Mouse (Mus musculus) layer of hippocampus, postnatal 10 days (tissue): ENCODE data around the gene Rdx. TPM values are rescaled to one million over a fixed set of nuclear protein-coding genes. Genes with fewer than 3 reads are reported as not detected.

ENCODE experiments used
- DNase-seq, 2 experiments: peaks; one replicate each; pipeline ENCODE4 v3.0.0; 2021; ENCODE audit warnings: low spot score in 2 of 2
- long read RNA-seq: library from polyadenylated mRNA; stranded (forward); transcript quantifications from one replicate; pipeline ENCODE4 v2.0.0, GENCODE M21; 2023
- total RNA-seq, 2 experiments: library from RNA; stranded (reverse); gene quantifications; 2 replicates each; pipeline ENCODE4 v1.2.3; 2021

The Rdx gene
- total RNA-seq = 10 to 100 TPM; 64.3 to 66.6 TPM
- long read RNA-seq, full-length matches to known transcripts = 24 of 60 reads
- long read RNA-seq, partial matches to known transcripts = 11 of 60 reads
- long read RNA-seq, other reads (novel, unspliced or antisense) = 25 of 60 reads

DNA sequence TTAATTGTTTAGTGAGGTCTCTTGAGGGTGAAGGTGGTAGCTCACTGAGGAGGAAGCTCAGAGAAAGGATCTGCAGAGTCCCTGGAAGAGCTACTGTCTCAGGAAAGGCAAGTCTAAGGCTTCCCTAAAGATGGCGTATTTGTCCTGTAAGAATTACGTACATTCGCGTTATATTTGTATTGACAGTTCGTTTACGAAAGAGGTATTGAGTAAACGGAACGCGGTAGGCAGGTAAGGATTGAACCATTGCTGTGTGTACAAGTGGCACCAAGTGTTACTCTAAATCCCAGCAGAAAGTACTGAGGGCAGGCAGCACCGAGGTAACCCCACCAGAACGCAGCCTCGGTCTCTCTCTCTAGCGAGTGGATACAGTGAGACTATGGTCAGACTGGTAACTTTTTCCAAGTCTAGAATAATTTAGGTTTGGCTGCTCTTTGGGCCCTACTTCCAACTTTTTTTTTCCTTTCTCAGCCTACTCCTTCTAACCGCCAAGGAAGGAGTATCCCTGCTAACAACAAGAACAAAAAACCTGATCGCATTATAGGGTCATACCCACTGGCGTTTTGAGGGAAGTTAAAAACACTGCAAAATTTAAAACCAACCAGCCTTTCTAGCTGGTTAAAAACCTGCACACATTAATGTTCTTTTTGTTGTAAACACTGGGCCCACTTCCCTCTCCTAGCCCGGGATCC lies at the start of gene Rdx:
Gene Rdx (plus strand): TSS at position 45 of the 692 bp plus-strand sequence.
- peak; percentile 8 to 22 for DNase-seq

DNA sequence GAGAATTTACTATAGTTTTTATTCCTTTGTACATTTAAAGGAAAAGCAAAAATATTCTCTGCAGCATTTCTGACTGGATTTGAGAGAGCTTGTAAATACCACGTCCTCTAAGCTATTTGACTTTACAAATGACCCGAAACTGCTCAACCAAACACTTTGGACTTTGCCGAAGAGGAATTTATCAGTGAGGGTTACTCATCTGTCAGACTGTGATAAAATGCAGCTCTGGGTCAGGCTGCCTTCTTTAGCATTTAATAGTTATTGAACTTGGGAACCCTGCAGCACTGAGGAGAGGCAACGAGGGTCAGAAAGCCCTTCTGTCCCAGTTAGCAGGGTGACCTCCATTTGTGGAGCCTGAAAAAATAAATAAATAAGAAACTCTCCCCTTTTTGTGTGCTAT lies 43.5 kb upstream of the Rdx start:
- DNase-seq = no peak

DNA sequence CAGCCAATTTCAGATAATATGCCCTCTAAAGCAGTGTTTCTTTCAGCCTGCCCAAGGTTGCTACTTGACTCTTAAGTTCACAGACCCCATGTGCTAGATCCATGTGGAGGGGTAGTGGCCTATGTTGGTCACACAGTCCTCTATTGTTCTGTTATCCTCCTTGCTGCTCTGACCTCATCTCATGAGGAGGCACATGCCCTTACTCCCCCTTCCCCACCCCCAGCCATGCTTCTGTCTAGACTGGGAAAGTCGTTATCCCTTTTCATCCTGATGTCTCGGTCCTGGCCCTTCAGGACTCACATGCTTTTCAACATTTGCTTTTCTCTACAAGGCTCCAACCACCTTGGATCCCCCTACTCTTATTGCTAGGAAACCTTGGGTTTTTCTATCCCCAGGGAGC lies 39.6 kb upstream of the Rdx start:
- DNase-seq = no peak

DNA sequence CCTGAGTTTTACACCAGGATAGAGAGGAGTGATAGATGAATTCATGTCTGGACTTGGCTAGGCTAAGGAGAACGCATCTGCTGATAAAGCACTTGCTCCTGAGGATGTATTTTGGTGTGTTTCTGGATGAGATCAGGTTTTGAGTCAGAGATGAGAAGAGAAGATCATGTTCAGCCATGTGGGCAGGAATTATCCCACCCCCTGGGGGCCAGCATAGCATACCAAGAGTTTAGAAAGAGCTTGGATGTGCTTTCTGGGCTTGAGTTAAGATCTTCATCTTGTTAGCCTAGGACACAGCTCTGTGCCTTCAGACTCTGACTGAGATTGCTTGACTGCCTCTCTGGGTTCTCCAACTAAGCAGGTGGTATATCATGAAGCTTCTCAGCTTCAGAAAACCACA lies 38.5 kb upstream of the Rdx start:
- DNase-seq = no peak

DNA sequence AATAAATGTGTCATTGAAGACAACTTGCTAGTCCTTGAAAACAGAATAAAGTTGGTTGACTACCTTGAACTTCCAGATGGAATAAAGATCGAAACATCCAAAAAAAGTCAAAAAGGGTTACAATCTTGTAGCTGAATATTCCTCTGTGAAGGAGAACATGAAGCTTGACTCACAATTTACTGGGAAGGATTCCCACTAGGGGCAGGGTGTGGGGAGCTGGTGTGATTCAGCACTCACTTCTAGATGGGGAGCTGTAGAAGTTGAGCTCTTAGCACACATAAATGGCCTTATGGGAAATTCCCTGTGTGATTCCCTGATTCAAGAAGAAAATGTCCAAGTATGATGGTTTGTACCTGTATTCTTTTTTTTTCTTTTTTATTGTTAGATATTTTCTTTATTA lies 34.7 kb upstream of the Rdx start:
- no peak for DNase-seq

DNA sequence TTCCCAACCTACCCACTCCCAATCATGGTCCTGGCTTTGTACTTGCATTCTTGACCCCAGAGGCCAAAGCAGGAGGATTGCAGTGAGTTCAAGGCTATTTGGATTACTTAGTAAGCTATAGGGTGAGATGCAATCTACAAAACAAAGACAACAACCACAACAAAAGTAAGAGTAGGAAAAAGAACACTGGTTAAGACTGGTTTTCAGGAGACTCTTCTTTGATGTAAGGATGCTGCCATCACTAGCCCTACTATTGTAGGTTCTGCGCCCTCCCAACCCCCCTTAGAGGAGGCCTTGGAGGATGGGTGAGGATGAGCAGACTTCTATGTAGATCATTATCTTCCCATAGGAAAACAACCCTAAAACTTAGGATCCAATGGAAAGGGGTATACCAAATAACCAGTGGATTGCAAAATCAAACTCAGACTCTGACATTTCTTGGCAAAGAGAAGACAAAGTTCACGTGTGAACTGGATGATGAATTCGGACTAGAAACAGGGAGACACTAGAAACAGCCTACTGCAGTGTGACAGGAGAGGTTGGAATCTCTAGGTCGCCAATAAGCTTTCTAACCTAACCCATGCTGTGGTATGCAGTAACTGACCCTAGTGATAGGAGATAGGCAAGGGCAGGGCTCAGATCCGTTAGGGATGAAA lies 34.1 kb upstream of the Rdx start:
- no peak for DNase-seq

DNA sequence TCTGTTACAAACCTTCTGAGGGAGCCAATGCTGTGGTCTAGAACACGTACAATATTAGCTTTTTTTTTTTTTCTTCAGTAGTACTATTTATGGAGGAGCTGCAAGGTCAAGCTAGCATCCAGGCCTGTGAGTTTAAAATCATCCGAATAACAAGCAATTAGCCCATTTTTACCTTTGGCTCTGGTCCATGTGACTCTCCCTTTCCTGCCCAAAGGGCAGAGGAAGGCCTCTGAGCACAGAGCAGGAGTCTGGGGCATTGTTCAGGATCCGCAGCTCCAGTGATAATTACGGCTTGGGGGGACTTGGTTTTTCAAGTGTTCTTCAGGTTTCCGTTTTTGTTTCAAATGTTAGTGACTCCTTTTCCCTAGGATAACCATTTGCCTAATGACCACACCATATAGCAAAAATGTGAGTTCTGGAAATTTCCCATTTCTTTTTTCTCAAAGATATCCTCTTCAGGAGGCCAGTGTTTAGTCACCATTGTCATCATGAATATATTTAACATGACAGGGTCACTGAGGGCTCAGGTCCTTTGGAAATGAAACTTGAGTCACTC lies 33.0 kb upstream of the Rdx start:
- DNase-seq = no peak

DNA sequence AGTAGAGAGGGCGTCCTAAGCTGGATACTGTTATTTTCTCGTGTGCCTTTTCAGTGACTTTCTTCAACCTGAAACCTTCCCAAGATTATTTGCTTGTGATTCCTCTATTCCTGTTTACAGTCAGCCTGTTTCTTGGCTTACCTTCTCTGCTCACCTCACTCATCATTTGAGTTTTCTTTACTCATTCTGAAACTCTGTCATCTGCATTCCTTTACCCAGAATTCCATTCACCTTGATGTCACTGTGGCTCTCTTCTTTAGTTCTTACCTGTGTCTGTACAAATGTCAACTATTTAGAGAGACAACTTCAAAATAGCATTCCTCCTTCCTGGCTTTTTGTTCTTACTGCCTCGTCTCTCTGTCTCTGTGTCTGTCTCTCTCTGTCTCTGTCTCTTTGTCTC lies 29.9 kb upstream of the Rdx start:
- no peak for DNase-seq

DNA sequence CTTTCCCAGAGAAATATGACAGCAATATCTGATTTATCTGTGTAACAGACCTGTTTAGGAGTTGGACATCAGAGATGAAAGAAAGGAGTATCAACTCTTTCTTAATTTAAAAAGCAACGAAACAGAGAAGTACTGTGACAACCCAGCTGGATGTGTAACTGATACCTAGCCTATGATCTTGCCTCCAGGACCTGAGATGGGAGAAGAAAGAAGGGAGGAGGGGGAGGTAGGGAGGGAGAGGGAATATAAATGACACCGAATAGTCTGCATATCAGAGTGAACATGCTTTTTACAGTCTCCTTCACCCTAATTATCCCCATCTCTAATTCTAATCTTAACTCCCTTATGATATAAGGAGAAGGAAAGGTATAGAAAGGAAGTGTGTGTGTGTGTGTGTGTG lies 29.1 kb upstream of the Rdx start:
- DNase-seq = no peak

DNA sequence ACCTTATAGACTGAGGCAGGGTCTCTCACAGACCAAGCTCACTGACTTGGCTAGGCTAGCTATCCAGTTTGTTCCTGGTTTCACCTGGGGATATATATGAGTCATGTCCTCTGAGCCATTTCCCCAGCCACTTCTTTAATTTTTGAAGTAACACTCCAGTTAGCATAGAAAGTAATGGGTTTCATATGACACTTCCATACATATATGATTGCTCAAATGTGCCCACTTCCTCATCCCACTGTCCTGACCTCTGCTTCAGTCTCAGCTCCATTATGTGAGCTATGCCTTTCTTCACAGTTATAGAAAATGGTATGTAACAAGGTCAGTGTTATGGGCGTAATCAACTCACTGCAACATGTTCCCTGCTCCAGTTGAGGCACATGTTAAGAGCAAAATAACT lies 28.5 kb upstream of the Rdx start:
- DNase-seq = no peak

DNA sequence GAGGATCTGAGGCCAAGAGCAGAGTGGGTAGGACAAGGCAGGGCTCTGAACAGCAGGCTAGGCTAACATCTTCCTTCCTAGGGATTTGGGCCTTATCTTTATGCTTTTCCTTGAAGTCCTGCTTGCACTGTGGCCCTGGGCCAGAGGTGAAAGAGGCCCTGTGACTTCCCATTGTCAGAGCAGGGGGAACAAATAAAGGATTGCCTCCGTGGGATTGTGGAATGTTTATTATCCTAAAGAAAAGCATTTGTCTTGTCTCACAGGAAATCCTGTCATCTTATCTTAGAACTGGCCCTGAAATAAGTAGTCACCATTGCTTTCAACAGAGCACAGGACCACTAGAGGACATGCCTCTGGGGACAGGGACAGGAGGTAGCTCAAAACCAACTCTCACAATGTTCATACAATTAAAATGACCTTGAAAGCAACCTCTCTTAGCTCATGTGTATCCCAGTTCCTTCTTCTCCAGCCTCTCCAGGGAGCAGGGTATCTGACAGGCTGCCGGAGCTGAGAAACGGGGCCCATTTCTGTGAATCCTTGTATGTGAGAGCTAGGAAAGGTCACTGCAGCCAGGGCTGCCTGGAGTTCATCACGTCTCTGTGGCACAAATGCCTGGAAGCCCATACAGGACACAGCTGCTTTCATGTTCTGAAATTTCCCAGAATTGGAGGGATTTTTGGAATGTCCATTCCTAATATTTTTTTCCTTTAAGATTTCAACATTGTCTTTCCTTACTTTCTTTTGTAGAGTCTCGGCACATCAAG lies 19.5 kb upstream of the Rdx start:
- no peak for DNase-seq

DNA sequence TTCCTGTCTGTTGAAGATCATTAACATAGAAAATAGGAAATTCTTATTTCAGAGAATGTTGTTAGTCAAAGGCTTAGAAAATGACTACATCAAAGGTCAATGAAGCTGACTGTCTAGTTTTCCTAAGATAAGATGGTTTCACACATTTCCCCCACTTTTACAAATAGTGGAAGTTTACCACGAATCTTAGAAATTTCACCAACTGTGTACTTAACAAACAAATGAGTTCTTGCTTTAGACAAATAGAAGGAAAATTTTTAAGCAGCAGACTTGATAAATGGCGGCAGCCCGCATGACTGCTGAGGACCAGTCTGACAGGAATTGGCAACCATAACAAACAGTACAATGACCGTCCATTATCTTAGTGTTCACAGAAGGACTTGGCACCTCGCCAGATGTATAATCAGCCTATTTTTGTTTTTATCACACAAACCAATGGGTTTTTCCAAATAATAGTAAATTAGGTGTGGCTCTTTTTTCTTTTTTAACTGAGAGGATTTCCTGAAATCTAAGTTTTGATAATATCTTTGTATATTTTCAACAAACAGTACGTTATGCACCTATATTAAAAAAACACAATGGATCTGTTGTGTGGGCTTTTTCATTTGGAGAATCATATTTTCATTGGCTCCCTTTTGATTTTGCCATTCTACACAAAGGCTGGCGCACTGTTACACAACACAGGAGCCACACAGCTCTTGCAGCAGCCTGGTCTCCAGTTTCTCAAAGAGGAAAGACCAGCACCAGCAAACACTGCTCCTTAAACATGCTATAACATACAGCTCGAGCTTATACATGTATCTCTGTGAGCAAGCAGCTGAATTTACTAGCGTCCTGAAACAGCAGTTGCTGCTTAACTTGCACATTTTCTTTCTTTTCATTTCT lies 18.2 kb upstream of the Rdx start:
- DNase-seq = no peak

DNA sequence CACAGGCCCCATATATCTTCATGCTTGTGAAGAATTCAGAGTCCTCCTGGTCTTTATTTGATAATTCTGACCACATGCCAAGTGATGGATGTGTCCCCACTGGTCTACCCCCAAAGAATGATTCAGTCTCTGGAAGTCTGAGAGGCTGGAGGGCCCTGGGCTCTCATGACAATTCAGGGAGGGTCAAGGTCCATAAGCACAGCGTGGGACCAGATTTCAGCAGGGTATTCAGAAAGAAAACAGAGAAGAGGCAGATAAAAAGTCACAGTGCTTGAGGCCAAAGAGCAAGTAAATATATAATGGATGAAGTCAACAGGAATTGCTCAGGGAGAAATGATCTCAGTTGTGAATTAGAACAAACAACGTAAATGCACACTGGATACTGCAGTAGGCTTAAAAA lies 15.5 kb upstream of the Rdx start:
- no peak for DNase-seq

DNA sequence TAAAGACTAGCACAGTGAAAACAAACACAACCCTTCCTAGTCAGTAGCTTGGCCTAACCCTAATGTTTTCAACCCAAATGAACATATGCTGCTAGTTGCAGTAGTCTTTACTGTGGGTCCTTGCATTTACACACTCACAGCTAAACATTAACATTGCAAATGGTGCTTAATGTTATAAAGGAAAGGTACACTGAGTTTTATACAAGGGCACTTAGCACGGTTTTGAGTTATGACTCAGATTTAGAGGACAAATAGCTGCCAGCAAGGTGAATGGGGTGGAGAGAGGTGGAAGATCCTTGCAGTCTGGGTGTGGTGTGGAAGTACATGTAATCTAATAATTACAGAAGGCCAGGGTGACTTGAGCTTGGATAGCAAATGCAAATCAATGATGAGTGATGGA lies 9.5 kb upstream of the Rdx start:
- no peak for DNase-seq

DNA sequence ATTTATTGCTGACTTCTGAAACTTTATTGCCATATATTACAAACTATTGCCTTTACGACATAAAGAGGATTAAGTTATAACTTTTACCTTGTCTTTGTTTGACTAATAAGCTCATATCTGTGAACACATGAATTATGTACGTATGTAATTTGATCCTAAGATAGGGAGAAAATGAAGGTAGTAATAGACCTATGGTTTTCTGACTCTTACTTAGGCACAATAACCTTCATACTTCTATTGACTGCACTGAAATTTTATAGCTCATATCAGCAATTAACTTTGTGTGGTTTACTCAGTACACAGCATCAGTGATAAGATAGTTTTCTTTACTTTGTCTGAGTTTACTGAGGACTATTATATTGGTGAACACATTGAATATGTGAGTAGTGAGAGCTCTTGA lies 5.3 kb upstream of the Rdx start:
- no peak for DNase-seq

DNA sequence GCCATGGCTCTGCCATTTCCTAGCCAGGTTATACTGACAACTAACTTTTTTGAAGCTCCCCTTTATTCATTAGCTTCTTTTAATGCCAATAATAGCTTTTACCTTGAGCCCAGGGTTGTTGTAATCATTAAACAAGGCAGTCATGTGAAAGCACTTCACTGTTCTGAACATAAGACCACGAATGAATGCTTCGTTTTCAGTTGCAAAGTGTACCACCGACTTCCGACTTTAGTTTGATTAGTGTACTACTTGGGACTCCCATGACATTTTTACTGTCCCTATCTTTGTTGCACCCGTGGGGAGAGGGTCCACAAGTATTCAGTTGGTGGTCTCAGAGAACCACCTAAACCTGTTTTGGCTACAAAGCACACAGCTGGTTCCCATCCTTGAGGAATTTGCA lies 287 bp upstream of the Rdx start:
- no peak for DNase-seq

DNA sequence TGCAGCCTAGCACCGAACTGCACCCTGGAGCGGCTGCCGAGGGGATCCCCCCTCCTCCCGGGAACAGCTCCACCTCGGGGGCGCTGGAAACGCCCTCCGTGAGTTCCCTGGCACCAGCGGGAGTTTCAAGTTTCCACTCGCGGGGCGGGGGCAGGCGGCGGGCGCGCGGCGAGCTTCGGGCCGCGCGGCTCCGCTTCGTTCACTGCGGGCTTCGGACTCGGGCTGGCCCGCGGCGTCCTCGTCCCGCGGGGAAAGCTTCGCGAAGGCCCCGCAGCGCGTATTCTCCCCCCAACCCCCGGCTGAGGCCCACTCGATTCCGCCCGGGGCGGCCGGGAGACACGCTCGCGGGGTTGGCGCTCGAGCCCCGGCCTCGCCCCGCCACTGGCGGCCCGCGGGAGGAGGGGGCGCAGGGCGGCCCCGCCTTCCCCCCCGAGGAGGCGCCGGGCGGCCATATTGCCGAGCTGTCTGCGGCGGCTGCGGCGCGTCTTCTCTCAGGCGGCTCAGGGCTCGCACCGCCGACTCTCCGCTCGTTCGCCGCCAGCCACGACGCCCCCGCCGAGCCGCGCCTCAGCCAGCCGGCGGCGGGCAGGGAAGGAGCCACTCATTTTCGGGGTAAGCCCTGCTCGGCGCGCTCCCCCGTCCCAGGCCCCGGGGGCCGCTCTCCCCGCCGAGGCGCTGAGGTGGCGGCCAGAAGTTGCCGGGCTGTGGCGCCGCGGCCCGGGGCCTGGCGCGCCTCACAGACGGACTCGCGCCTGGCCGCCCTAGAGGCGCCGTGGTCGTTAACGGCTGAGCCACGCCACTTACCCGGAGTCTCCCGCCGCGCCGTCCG lies 1.1 kb downstream of the Rdx start:
- peak; percentile 79 to 86 for DNase-seq

DNA sequence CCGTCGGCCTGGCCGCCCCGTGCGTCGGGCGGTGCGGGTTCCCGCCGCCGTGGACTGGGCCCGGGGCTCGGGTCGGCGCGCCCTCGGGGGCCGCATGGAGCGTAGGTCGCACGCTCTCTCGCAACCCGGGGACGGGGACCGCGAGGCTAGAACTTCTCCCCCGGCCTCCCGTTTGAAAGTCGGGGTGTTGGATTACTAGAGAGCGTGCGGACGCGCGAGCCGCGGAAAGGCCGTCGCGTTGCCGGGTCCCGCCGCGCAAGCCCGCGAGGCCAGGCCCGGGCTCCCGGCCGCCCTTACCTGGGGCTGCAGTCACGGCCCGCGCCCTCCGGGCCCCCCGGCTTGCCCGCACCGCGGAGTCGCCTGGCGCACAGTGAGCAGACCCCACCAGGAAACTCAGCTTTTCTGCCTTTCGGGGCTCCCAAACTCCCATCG lies 1.7 kb downstream of the Rdx start:
- peak in 1 of 2 experiments; percentile 52 for DNase-seq

DNA sequence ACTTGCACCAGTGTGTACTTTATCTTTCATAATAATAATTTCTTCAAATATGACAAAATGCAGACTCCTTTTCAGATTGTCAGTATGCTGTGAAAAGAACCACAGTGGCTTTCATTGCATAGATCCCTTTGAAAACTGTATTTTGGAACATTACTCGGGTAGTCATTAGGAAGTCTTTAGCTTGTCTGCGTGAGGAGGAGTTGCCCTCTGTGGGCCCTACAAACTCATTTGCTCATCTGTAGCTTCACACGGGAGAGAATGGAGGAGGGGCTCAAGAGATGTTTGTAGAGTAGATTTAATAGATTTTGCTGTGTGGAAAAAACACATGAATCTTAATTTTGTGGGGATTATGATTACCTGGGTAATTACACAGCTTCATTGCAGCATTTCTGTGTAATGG lies 2.6 kb downstream of the Rdx start:
- DNase-seq = no peak

DNA sequence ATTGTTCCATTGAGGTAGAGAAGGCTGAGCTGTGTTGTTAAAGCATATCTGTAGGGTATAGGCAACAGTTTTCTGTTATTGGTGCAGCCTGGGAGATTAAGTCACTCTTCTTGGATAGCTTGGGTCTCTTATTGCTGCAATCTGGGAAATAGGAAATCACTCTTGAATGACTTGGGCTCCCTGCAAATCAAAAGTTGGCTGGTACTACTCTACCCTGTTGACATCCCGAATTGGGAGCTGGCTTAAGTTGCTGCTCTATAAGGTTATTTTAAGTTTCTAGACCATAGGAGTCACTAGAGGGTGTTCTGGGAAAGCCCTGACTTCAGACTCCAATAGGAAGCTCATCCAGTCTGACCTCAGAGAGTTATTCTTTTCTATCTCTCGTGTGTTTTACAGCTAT lies 3.4 kb downstream of the Rdx start:
- no peak for DNase-seq
